Mouse (Mus musculus): Measurements from ENCODE around the gene Tnfaip8l3. TPM values are rescaled to one million over a fixed set of nuclear protein-coding genes. Genes with fewer than 3 reads are reported as not detected.

Tnfaip8l3 gene
- polyA plus RNA-seq, 1 experiment from 2014 or later, result 0.22 TPM

- no peak overlapping the region for H3K27ac ChIP-seq
- H3K4me3 ChIP-seq (replicated peaks), result no peak overlapping the region
- 32% methylated on average over 9 of the region's 9 CpGs for WGBS
- H3K27me3 ChIP-seq, result peaks cover 8% of the 10 kb centered on the region; the same call in 1 of the 2 replicates
- H3K4me2 ChIP-seq (replicated peaks), result no peak overlapping the region
- no peaks in the 10 kb centered on the region for H3K36me3 ChIP-seq
- H3K4me1 ChIP-seq (replicated peaks), result no peaks in the 10 kb centered on the region
- no peak for ATAC-seq
- no peaks in the 10 kb centered on the region for H3K9me3 ChIP-seq
- no peak overlapping the region for H3K9ac ChIP-seq (replicated peaks)
These were observed 83.3 kb downstream of the Tnfaip8l3 start for GRCm38 (mm10) chr9:53984868-53985267.

GRCm38 (mm10) chr9:53975122-53975518, 93.1 kb downstream of the Tnfaip8l3 start, which contains the start of gene Elmod1:
TSS of gene Elmod1 (minus strand) at chr9:53975301.
- H3K4me1 ChIP-seq (replicated peaks), result peaks cover 14% of the 10 kb centered on the region; the same call in 1 of the 2 replicates
- peak within 1 kb of the TSS; percentile 85 for H3K9ac ChIP-seq (replicated peaks)
- H3K27me3 ChIP-seq, result 0 out of 2 replicates have a peak, but pooled peaks cover 4% of the 10 kb centered on the region
- WGBS, result 1% methylated on average over 32 of the region's 36 CpGs
- H3K4me3 ChIP-seq (replicated peaks), result peak within 1 kb of the TSS; percentile 73
- H3K27ac ChIP-seq, result peak within 1 kb of the TSS; percentile 87
- H3K36me3 ChIP-seq, result no peaks in the 10 kb centered on the region
- peak; percentile 94 for ATAC-seq
- H3K9me3 ChIP-seq, result no peaks in the 10 kb centered on the region
- peak within 1 kb of the TSS; percentile 89 for H3K4me2 ChIP-seq (replicated peaks)

GRCm38 (mm10) chr9:53974328-53975121, 93.7 kb downstream of the Tnfaip8l3 start:
- peak overlapping the region; percentile 73 for H3K4me3 ChIP-seq (replicated peaks)
- no peaks in the 10 kb centered on the region for H3K9me3 ChIP-seq
- H3K4me2 ChIP-seq (replicated peaks), result peak overlapping the region; percentile 89
- peak overlapping the region; percentile 87 for H3K27ac ChIP-seq
- no peaks in the 10 kb centered on the region for H3K36me3 ChIP-seq
- H3K4me1 ChIP-seq (replicated peaks), result peaks cover 14% of the 10 kb centered on the region; the same call in 1 of the 2 replicates
- H3K9ac ChIP-seq (replicated peaks), result peak overlapping the region; percentile 85
- peak; percentile 82 for ATAC-seq
- H3K27me3 ChIP-seq, result 0 out of 2 replicates have a peak, but pooled peaks cover 4% of the 10 kb centered on the region
- WGBS, result under 1% methylated on average over 42 of the region's 42 CpGs

- peak overlapping the region; percentile 73 for H3K4me3 ChIP-seq (replicated peaks)
- H3K9ac ChIP-seq (replicated peaks), result peak overlapping the region; percentile 85
- no peak; the same call in 1 of the 2 replicates for ATAC-seq
- H3K4me2 ChIP-seq (replicated peaks), result peak overlapping the region; percentile 89
- H3K4me1 ChIP-seq (replicated peaks), result peaks cover 14% of the 10 kb centered on the region; the same call in 1 of the 2 replicates
- H3K27me3 ChIP-seq, result 0 out of 2 replicates have a peak, but pooled peaks cover 4% of the 10 kb centered on the region
- H3K9me3 ChIP-seq, result no peaks in the 10 kb centered on the region
- H3K36me3 ChIP-seq, result no peaks in the 10 kb centered on the region
- 13% methylated on average over 13 of the region's 13 CpGs for WGBS
- peak overlapping the region; percentile 87 for H3K27ac ChIP-seq
These were observed 94.3 kb downstream of the Tnfaip8l3 start for GRCm38 (mm10) chr9:53973929-53974327.

Other genes with a start within 250 kb of the Tnfaip8l3 start
- gene Sln, start 218.2 kb downstream of the Tnfaip8l3 start, polyA plus RNA-seq (2015; fragmentation: Nextera tagmentation; extraction: Ambion mirVana), result 0.16 TPM in 1 of 2 replicates, not detected in the other
- gene Elmod1, start 93.1 kb downstream of the Tnfaip8l3 start, polyA plus RNA-seq (2015; fragmentation: Nextera tagmentation; extraction: Ambion mirVana), result 13.0 and 13.4 TPM in 2 replicates
- gene Cyp19a1, start 199.7 kb upstream of the Tnfaip8l3 start, polyA plus RNA-seq (2015; fragmentation: Nextera tagmentation; extraction: Ambion mirVana), result 0.15 TPM in 1 of 2 replicates, not detected in the other
- gene Gldn, start 218.1 kb upstream of the Tnfaip8l3 start, polyA plus RNA-seq (2015; fragmentation: Nextera tagmentation; extraction: Ambion mirVana), result 0.03 and 0.13 TPM in 2 replicates

Data from midbrain, embryonic 13.5 days (tissue).